Mouse (Mus musculus): Measurements from ENCODE around the gene Rab3ip.

DNA sequence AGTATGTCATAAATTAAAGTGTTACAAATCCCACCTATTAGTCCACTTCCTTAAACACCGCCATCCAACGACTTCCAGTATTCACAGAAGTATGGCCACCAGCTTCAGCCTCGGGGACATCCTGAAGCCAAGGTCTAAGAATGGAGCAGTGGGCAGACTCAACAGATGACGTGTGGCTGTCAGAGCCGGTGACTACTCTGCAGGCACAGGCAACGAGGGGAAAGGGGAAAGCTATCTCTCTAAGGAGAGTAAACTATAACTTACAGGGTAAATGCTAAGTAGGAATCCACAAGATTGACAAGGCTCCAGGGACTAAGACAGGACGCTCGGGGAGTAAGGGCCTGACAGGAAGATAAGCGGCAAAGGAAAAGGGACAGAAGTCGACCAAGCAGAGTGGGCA lies 5.6 kb downstream of the Rab3ip start:
- TF ChIP-seq POLR2A (IDR thresholded peaks at IDR 0.05; ENCODE audit: borderline replicate concordance, control insufficient read depth, low read depth, low read length) (no peak), CTCF (IDR thresholded peaks at IDR 0.05; ENCODE audit: control insufficient read depth, insufficient read depth, low read length) (no peak)
